In the genomic region with DNA sequence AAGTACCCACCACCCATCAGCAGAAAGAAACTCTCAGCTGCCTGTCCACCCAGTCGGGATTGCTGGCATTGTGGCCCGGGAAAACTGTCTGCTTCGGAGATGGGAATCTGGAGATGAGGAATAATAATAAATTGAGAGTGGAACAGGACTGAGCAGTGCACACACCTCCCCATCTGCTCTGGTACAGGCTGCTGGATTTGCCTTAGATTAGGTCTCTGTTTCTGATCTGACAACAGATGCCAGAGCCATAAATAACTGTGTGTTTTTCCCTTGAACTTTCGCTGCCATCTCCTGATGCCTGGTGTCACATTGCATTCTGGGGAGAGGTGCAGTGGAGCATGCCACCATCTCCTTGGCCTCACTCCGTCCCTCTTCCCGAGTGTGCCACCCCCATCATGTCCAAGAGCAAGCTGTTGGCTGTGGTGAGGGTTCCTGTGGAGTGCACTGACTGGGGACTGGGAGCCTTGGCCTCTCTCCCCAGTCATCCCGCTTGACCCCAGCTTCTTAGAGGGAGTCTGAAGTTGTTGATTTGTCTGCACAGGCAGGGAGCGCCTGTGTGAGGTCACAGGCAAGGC, we compare ENCODE assay signal across 12 mouse cellular contexts. TPM values are rescaled to one million over a fixed set of nuclear protein-coding genes. Genes with fewer than 3 reads are reported as not detected.
DNase-seq lines count a peak whose midpoint lies in the region; ATAC-seq and TF ChIP-seq lines count a peak whose summit lies in the region.
"Had no signal": no experiment of that assay in that cellular context is flagged by ENCODE, and none has a peak within 500 bp of the region (broad histone marks: within the 10 kb centered on the region; RNA-seq: fewer than 3 reads in every experiment).

No protein-coding gene starts in this region.

- no peaks in the 10 kb centered on the region for H3K36me3 ChIP-seq in kidney, postnatal 0 days (ENCODE audit: insufficient read depth, low read length)
- no peaks in the 10 kb centered on the region for H3K36me3 ChIP-seq in kidney, adult 2 months (ENCODE audit: control insufficient read depth, insufficient read depth, low read length)
- H3K36me3 ChIP-seq: heart, embryonic 12.5 days; limb, embryonic 12.5 days had no signal

- DNase-seq in kidney, postnatal 0 days (ENCODE audit: low spot score) = peak; percentile 77
- DNase-seq in kidney, adult 2 months = no peak
- peak; percentile 71 to 74 for DNase-seq in cerebellum, postnatal 25 days
- DNase-seq in retina, adult 2 months (ENCODE audit: low read depth, low spot score) = peak; percentile 25
- DNase-seq in urinary bladder, adult 18-20 months (ENCODE audit: low spot score in 2 of 2) = no peak

- no peak for TF ChIP-seq POLR2A in kidney, adult 2 months (IDR thresholded peaks at IDR 0.05; ENCODE audit: low read depth, low read length)

- H3K4me2 ChIP-seq in kidney, postnatal 0 days (ENCODE audit: low read length) = no peak overlapping the region
- H3K4me2 ChIP-seq: heart, embryonic 12.5 days; limb, embryonic 12.5 days had no signal

- H3K9ac ChIP-seq in kidney, postnatal 0 days (ENCODE audit: low read depth, low read length) = no peak overlapping the region
- H3K9ac ChIP-seq: heart, embryonic 12.5 days; limb, embryonic 12.5 days had no signal

- TF ChIP-seq CTCF in kidney, postnatal 0 days (IDR thresholded peaks at IDR 0.05; ENCODE audit: low read depth) = no peak
- TF ChIP-seq CTCF in kidney, adult 2 months (conservative IDR thresholded peaks at IDR 0.05; ENCODE audit: insufficient read depth, insufficient read length, low read depth, low read length) = no peak

- 23% methylated on average over 8 of the region's 8 CpGs for WGBS in kidney, postnatal 0 days
- WGBS in kidney, adult 2 months = 24% methylated on average over 8 of the region's 8 CpGs

- H3K4me3 ChIP-seq in kidney, postnatal 0 days (replicated peaks; ENCODE audit: low read depth, low read length) = no peak overlapping the region
- no peak overlapping the region for H3K4me3 ChIP-seq in kidney, adult 2 months (ENCODE audit: insufficient read depth, low read depth, low read length)
- H3K4me3 ChIP-seq: heart, embryonic 12.5 days; limb, embryonic 12.5 days; myocyte had no signal

- H3K27me3 ChIP-seq in kidney, postnatal 0 days (ENCODE audit: insufficient read depth, low read length) = no peaks in the 10 kb centered on the region
- H3K27me3 ChIP-seq in kidney, adult 2 months (replicated peaks; ENCODE audit: control insufficient read depth, insufficient read depth, low read length) = no peaks in the 10 kb centered on the region

- ATAC-seq in kidney, postnatal 0 days (replicated peaks; ENCODE audit: low FRiP score, low read depth) = peak; percentile 29; the same call in 1 of the 2 replicates
- ATAC-seq in cerebellum, adult (ENCODE audit: insufficient number of reproducible peaks, low FRiP score, low TSS enrichment) = peak; percentile 87
- no peak for ATAC-seq in granulocyte monocyte progenitor cell, adult 5-6 weeks (replicated peaks; ENCODE audit: poor library complexity, severe bottlenecking)
- ATAC-seq: intestine, embryonic 16.5 days had no signal

- H3K27ac ChIP-seq in kidney, postnatal 0 days = no peak overlapping the region
- no peak overlapping the region for H3K27ac ChIP-seq in kidney, adult 2 months (ENCODE audit: insufficient read depth, low read depth, low read length)
- H3K27ac ChIP-seq: limb, embryonic 12.5 days; macrophage had no signal

- no peaks in the 10 kb centered on the region for H3K4me1 ChIP-seq in kidney, postnatal 0 days (replicated peaks; ENCODE audit: insufficient read depth, low read length)
- H3K4me1 ChIP-seq in kidney, adult 2 months (ENCODE audit: control insufficient read depth, insufficient read depth, low read length) = no peaks in the 10 kb centered on the region
- H3K4me1 ChIP-seq: heart, embryonic 12.5 days had no signal

- no peaks in the 10 kb centered on the region for H3K9me3 ChIP-seq in kidney, postnatal 0 days (replicated peaks; ENCODE audit: low read length)
- H3K9me3 ChIP-seq: heart, embryonic 12.5 days; limb, embryonic 12.5 days had no signal

RNA-seq across cellular contexts. Expression of gene Nxpe4, which starts 50.4 kb away (rescaled TPM):
- 8.9 and 9.8 TPM in 2 replicates for polyA plus RNA-seq in kidney, postnatal 0 days (2015; fragmentation: Nextera tagmentation; extraction: Ambion mirVana)
- 0.95 and 0.96 TPM in 2 replicates for polyA plus RNA-seq in kidney, adult 2 months (2012; rRNA removed)
- 0.77 and 1.7 TPM in 2 replicates for total RNA-seq in granulocyte monocyte progenitor cell, adult 5-6 weeks (2014; fragmentation: Nextera tagmentation)
- total RNA-seq in granulocyte monocyte progenitor cell, adult 5-6 weeks (2017) = 0.93 and 1.8 TPM in 2 replicates

Comparison
In these comparisons a context has a peak if more than half of its experiments do, and no peak if none do; other contexts are left out.
1. DNase-seq: peak in kidney, postnatal 0 days (single experiment), cerebellum, postnatal 25 days (2 of 2) and retina, adult 2 months (single experiment); none in kidney, adult 2 months (single experiment) and urinary bladder, adult 18-20 months (0 of 2).